Mouse (Mus musculus): Measurements from ENCODE around the gene Prkd3.
A peak's percentile ranks its signal among the peaks of the same experiment; 100 is the strongest.

Gene Prkd3

DNA sequence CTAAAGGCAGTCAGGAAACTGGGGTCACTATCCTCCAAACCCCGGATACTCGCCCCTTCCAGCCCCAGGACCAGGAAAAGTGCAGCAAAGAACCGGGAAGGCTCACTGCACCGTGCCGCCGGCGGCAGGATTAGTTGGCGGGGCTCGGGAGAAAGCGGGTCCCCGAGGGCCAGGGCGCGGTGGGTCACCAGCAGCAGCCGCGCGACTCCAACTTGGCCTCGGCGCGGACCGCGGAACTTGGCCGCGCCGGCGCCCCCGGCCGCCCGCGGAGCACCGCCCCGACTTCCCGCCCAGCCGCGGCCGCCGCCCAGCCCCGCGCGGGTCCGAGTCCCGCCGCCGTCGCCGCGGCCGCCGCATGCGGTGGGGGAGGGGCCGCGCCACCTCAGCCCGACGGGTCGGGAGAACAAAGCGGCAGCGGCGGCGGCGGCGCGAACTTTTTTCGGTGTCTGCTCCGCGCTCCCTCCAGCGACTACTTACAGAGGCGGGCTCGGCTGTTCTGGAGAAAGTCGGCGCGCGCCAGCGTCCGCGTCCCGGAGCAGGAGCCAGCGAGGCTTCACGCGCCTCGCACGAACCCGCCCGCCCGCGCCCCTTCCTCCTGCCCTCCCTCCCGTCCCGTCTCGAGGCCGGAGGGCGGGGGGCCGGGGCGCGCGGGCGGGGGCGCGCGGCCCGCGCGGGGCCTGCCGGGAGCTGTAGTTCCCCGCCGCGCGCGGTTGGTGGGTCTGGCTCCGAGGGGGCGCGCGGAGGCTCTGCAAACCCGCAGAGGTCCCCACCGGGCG lies at the start of gene Prkd3:
Prkd3 (minus strand) TSS at position 609 of the 776 bp plus-strand sequence.
- peak; percentile 51 to 62 for DNase-seq (ENCODE audit: low spot score in 2 of 2)

GRCm38 (mm10) chr17:79069766-79070480 lies 49.3 kb upstream of the Prkd3 start:
- DNase-seq (ENCODE audit: low spot score in 2 of 2): no peak

DNA sequence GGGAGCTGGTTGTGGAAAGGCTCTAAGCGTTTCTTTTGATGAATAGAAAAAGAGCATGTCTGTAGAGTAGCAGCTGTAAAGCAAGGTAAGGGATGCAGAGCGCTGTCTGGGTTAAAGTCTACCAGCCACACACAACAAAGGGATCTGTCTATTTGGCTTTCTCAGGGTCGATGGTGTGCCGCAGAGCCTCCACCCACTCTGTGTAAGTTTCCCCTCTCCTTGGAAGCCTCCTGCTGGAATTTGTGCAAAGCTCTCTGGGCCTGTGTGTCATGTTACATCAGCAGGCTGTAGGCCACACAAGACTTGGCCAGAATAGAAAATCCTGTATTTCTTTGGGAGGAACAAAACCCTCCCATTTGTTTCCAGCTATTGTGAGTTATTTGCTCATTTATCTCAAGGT lies 48.4 kb upstream of the Prkd3 start:
- DNase-seq (ENCODE audit: low spot score in 2 of 2): no peak

GRCm38 (mm10) chr17:79068581-79068980 lies 48.0 kb upstream of the Prkd3 start:
- no peak for DNase-seq (ENCODE audit: low spot score in 2 of 2)

DNA sequence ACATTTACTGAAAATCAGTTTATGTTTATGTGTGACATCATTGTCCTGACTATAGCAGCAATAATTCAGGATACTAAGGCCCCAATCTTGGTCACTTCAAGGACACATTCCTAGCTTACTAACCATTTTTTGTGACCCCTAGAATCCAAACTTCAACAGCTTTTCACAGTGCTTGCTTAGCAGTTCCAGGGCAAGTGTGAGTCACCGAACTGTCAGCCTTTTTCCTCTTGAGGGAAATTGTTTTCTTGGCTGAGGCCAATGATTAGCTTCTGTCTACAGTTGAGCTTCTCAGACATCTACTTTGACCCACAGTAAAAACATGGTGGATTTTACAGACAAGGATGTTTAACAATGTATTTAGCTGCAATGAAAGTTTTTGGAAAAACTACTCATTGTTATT lies 43.6 kb upstream of the Prkd3 start:
- DNase-seq (ENCODE audit: low spot score in 2 of 2): no peak

- no peak for DNase-seq (ENCODE audit: low spot score in 2 of 2)
Measured at GRCm38 (mm10) chr17:79060221-79060620, 39.6 kb upstream of the Prkd3 start.

DNA sequence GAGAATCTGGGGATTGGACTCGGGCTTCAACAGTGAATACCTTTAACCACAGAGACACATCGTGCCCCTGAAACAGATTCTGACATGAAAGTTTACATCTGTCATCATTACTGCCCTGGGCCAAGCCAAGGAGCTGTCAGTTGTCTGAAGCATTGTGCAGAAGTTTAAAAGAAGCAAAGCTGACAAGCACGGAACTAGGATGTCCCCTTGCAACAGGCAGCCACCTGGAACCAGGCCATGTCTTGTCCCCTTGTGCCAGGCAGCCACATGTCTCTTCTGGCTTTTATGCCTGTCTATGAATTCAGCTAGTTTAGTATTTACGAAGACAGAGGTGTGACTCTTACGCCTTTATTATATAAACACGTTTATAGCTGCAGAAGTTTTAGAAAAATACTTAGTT lies 37.7 kb upstream of the Prkd3 start:
- DNase-seq (ENCODE audit: low spot score in 2 of 2): no peak

- peak; percentile 20 to 35 for DNase-seq (ENCODE audit: low spot score in 2 of 2)
Measured at GRCm38 (mm10) chr17:79052088-79052812, 31.6 kb upstream of the Prkd3 start.

DNA sequence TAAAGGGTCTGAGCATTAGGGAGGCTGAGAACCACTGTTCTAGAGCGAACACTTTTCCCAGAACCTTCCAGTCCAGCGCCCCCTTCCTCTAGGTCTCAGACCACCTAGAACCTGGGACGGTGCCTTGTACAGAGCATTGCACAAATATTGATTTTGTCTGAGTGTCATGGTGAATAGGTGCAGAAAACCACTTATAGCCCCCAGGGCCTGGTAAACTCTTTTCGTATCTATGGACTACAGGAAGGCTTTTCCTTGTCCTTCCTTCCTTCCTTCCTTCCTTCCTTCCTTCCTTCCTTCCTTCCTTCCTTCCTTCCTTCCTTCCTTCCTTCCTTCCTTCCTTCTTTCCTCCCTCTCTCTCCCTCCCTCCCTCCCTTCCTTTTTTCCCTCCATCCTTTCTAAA lies 31.0 kb upstream of the Prkd3 start, which contains the start of gene Qpct:
Qpct (plus strand) TSS at position 301 of the 400 bp plus-strand sequence.
- no peak for DNase-seq (ENCODE audit: low spot score in 2 of 2)

GRCm38 (mm10) chr17:79043705-79044104 lies 23.1 kb upstream of the Prkd3 start:
- no peak for DNase-seq (ENCODE audit: low spot score in 2 of 2)

- no peak for DNase-seq (ENCODE audit: low spot score in 2 of 2)
Measured at GRCm38 (mm10) chr17:79039660-79040059, 19.0 kb upstream of the Prkd3 start.

DNA sequence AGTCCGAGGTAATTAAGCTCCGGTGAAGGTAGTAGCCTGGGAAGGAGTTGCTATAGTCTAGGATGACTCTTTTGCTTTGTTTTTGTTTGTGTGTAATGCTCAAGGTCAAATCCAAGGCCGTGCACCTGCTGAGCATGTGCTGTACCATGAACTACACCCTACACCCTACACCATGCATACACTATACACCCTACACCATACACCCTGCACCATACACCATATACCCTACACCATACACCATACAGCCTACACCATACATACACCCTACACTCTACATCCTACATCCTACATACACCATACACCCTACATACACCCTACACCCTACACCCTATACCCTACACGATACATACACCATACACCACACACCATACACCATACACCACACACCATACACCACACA lies 12.2 kb upstream of the Prkd3 start:
- DNase-seq (ENCODE audit: low spot score in 2 of 2): no peak

DNA sequence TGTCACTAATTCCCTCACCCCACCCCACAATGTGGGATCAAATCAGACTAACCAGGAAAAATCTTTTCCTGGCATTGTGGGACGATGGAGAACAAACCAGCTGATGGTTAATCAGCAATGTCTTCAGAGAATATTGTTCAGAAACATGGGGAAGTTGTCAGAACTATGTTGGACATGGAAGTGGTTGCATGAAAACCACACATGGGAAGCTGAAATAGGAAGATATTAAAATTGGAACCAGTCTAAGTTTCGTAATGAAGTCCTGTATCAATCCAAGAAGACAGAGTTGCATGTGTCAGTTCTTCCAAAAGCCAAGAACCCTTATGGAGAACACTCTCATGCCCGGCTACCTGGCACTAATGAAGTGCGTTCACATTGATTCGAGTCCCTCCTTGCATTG lies 11.0 kb upstream of the Prkd3 start:
- DNase-seq (ENCODE audit: low spot score in 2 of 2): no peak

GRCm38 (mm10) chr17:79029226-79029625 lies 8.6 kb upstream of the Prkd3 start:
- DNase-seq (ENCODE audit: low spot score in 2 of 2): no peak

- DNase-seq (ENCODE audit: low spot score in 2 of 2): no peak
Measured at GRCm38 (mm10) chr17:79024544-79024943, 3.9 kb upstream of the Prkd3 start.

- DNase-seq (ENCODE audit: low spot score in 2 of 2): no peak
Measured at GRCm38 (mm10) chr17:79022746-79023145, 2.1 kb upstream of the Prkd3 start.

DNA sequence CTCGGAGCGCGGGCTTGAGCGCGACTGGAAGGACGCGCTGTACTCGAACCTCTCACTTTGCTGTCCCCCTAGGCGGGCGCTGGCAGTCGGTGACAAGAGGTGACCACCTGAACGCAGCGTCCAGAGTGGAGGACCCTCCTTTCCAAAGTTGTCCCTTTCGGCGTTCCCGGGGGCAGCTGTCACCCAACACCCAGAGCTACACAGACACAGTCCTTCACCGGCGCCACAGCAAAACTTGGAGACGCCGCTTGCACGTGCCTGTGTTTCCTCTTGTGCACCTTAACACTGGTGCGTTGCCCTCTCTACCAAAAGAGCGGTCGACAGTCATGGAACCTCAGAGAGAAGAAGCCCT lies 344 bp upstream of the Prkd3 start:
- DNase-seq (ENCODE audit: low spot score in 2 of 2): no peak

GRCm38 (mm10) chr17:79019726-79020207 lies 849 bp downstream of the Prkd3 start:
- DNase-seq (ENCODE audit: low spot score in 2 of 2): no peak

GRCm38 (mm10) chr17:79018422-79018821 lies 2.2 kb downstream of the Prkd3 start:
- no peak for DNase-seq (ENCODE audit: low spot score in 2 of 2)

DNA sequence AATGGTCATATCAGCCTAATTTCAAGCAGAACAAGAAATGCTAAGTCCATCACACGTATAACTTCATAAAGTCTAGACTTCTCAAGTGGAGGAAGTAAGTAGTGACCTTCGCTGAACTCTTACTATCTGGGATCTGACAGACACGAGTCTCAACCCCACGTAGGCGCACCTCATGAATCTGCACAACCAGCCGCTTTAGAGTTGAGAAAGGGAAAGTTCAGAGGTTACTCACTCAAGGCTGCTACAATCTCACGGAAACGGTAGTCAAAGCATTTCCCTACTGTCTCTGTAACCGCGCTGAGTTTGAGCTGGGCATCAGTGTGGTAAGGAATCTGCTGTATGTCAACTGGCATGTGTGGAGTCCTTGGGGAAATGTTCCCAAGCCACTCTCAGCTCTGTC lies 4.8 kb downstream of the Prkd3 start:
- no peak for DNase-seq (ENCODE audit: low spot score in 2 of 2)

- no peak for DNase-seq (ENCODE audit: low spot score in 2 of 2)
Measured at GRCm38 (mm10) chr17:79014911-79015685, 5.5 kb downstream of the Prkd3 start.

- DNase-seq (ENCODE audit: low spot score in 2 of 2): no peak
Measured at GRCm38 (mm10) chr17:79013625-79014024, 7.0 kb downstream of the Prkd3 start.
